Mouse (Mus musculus) testis, adult 2 months (tissue): ENCODE measurements around the gene Hps4.

Source experiments
- CTCF ChIP-seq: fragments of 200-500 bp; IDR thresholded peaks from 2 replicates; pipeline ENCODE4 v1.5.1; 2012; ENCODE audit warnings: low read depth, mild to moderate bottlenecking, inconsistent platforms, low read length, moderate library complexity; ENCODE audit not compliant: control insufficient read depth, insufficient read depth, insufficient replicate concordance
- POLR2A ChIP-seq: fragments of 200-500 bp; IDR thresholded peaks from 2 replicates; pipeline ENCODE4 v1.6.1; 2012; ENCODE audit warnings: low read depth, mild to moderate bottlenecking, inconsistent platforms, low read length, moderate library complexity; ENCODE audit not compliant: control insufficient read depth

DNA sequence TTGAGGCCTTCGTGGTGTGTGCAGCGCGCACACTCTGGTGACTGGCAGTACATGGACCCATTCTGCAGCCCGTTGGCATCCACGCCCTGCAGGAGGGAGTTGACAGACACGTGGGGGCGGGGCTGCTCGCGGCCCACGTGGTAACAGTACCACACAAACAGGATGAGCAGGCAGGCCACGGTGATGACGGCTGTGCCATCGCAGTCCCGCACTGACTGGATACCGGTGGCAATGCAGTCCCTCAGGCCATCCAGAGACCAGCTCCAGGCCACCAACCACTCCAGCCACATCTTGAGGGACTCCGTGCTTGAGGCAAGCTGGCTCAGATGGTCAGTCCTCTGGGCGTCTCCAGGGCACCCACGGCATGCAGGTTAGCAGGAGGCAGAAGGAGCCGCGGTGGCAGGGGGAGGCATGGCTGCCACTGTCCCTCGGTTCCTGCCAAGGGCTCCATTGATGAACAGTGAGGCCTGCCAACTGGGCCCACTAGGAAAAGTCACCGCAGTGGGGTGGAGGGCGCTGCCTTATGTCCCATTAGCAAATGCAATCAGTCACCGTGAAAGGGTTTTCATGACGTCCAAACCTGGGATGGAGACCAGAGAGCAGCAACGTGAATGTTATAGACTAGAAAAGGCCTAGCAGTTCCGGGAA lies 48.9 kb downstream of the Hps4 start:
- TF ChIP-seq CTCF (no peak), POLR2A (no peak)
